In the genomic region with DNA sequence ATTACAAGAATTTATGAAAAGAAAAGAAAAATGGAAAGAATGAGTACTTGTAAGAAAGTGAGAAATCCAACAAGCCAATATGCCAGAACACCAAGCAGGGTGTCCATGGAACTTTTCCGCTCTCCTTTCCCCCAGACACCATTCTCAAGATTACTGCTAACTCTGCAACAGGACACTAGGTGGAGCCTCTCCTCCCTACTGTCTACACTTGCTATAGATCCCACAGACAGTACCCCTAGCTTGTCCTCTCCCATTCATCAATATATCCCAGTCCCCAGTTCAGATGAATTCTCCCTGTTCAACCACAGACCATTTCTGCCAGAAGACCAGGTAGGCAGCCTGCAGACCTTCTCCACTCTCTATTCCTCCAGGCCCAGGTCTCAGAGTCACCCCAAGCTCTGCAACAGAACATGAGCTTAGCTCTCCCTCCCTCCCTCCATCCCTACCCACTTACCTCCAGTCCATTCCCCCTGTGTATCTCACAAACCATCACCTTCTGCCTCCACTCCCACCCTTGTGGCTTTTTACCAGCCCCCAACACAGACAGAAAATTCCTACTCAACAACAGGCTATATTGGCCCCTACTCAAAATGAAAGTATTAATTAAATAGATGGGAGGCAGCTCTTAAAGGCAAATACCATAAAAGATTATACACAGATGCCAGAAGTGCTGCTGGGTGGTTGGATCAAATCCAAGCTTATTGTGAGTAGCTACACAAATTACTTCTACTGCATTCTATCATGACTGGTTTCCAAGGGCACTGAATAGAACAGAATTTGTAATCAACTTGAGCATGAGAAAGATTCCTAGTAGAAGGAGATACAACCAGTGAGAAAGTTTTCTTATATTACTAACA, we compare ENCODE assay signal across 13 mouse cellular contexts.
DNase-seq lines count a peak whose midpoint lies in the region; ATAC-seq and TF ChIP-seq lines count a peak whose summit lies in the region.
"Had no signal": no experiment of that assay in that cellular context is flagged by ENCODE, and none has a peak within 500 bp of the region (broad histone marks: within the 10 kb centered on the region; RNA-seq: fewer than 3 reads in every experiment).

No protein-coding gene starts in this region.

- 77% methylated on average over 1 of the region's 1 CpGs for WGBS in hindbrain, embryonic 15.5 days
- 67% methylated on average over 1 of the region's 1 CpGs for WGBS in hindbrain, embryonic 10.5 days

- H3K36me3 ChIP-seq in hindbrain, embryonic 15.5 days: no peaks in the 10 kb centered on the region
- H3K36me3 ChIP-seq in hindbrain, embryonic 10.5 days: no peaks in the 10 kb centered on the region
- no peaks in the 10 kb centered on the region for H3K36me3 ChIP-seq in splenic B cell, adult 2 months (ENCODE audit: control insufficient read depth, insufficient read depth, low read length, poor library complexity, severe bottlenecking)
- H3K36me3 ChIP-seq: limb, embryonic 13.5 days had no signal

- H3K9ac ChIP-seq in hindbrain, embryonic 15.5 days: no peak overlapping the region
- H3K9ac ChIP-seq: limb, embryonic 13.5 days had no signal

- H3K4me1 ChIP-seq in hindbrain, embryonic 15.5 days (replicated peaks): no peaks in the 10 kb centered on the region
- H3K4me1 ChIP-seq in hindbrain, embryonic 10.5 days (replicated peaks): no peaks in the 10 kb centered on the region
- no peaks in the 10 kb centered on the region for H3K4me1 ChIP-seq in cortical plate, adult 2 months (ENCODE audit: control insufficient read depth, insufficient read depth, low read length)
- H3K4me1 ChIP-seq: limb, embryonic 13.5 days had no signal

- no peak for DNase-seq in hindbrain, embryonic 10.5 days (ENCODE audit: low spot score)
- peak; percentile 21 for DNase-seq in retina, embryonic 14.5 days (ENCODE audit: low spot score)
- DNase-seq in retina, postnatal 1 day: no peak
- DNase-seq in splenic B cell, adult 2 months (ENCODE audit: low read depth, low spot score): peak; percentile 27
- DNase-seq in c-Kit-positive CD71-positive TER-119-positive erythroid progenitor cells, embryonic 14.5 days (ENCODE audit: low spot score): no peak
- no peak for DNase-seq in adrenal gland, postnatal 14 days
- DNase-seq: adrenal gland, postnatal 36 days; cerebellum, postnatal 14 days; lung, postnatal 36 days; thymus, adult 18-20 months had no signal

- TF ChIP-seq CTCF in cortical plate, adult 2 months (IDR thresholded peaks at IDR 0.05; ENCODE audit: extremely low read depth, insufficient read depth, low read length): peak; percentile 32; the same call in 1 of the 2 replicates

- no peaks in the 10 kb centered on the region for H3K9me3 ChIP-seq in hindbrain, embryonic 15.5 days
- no peaks in the 10 kb centered on the region for H3K9me3 ChIP-seq in hindbrain, embryonic 10.5 days
- H3K9me3 ChIP-seq: limb, embryonic 13.5 days had no signal

- H3K27me3 ChIP-seq in hindbrain, embryonic 15.5 days: no peaks in the 10 kb centered on the region
- H3K27me3 ChIP-seq in hindbrain, embryonic 10.5 days (ENCODE audit: insufficient read depth, poor library complexity, severe bottlenecking): no peaks in the 10 kb centered on the region
- H3K27me3 ChIP-seq in splenic B cell, adult 2 months (ENCODE audit: control insufficient read depth, insufficient read depth, low read length, poor library complexity, severe bottlenecking): no peaks in the 10 kb centered on the region
- H3K27me3 ChIP-seq: limb, embryonic 13.5 days had no signal

- peak; percentile 56; the same call in 1 of the 2 replicates for ATAC-seq in hindbrain, embryonic 15.5 days (ENCODE audit: low FRiP score, low read depth)

- H3K4me2 ChIP-seq in hindbrain, embryonic 15.5 days: no peak overlapping the region
- H3K4me2 ChIP-seq: limb, embryonic 13.5 days had no signal

- H3K4me3 ChIP-seq in hindbrain, embryonic 15.5 days: no peak overlapping the region
- no peak overlapping the region for H3K4me3 ChIP-seq in hindbrain, embryonic 10.5 days
- H3K4me3 ChIP-seq in cortical plate, adult 2 months (ENCODE audit: insufficient read depth, low read length): no peak overlapping the region
- H3K4me3 ChIP-seq: limb, embryonic 13.5 days had no signal

- no peak for TF ChIP-seq POLR2A in cortical plate, adult 2 months (IDR thresholded peaks at IDR 0.05; ENCODE audit: extremely low read depth, insufficient read depth, low read length)

- no peak overlapping the region for H3K27ac ChIP-seq in hindbrain, embryonic 15.5 days (replicated peaks)
- no peak overlapping the region for H3K27ac ChIP-seq in hindbrain, embryonic 10.5 days
- no peak overlapping the region for H3K27ac ChIP-seq in cortical plate, adult 2 months (ENCODE audit: insufficient read depth, low read length)
- H3K27ac ChIP-seq: limb, embryonic 13.5 days had no signal

Comparison
In these comparisons a context has a peak if more than half of its experiments do, and no peak if none do; other contexts are left out.
1. DNase-seq: peak in retina, embryonic 14.5 days (single experiment) and splenic B cell, adult 2 months (single experiment); none in hindbrain, embryonic 10.5 days (single experiment), retina, postnatal 1 day (single experiment), c-Kit-positive CD71-positive TER-119-positive erythroid progenitor cells, embryonic 14.5 days (single experiment) and adrenal gland, postnatal 14 days (single experiment).